Mouse (Mus musculus) adrenal gland, postnatal 4 days (tissue): ENCODE measurements around the gene Kcnj15. TPM values are rescaled to one million over a fixed set of nuclear protein-coding genes. Genes with fewer than 3 reads are reported as not detected.

Experiments
- DNase-seq, 2 experiments: peaks; one replicate each; pipeline ENCODE4 v3.0.0; 2021 to 2022; ENCODE audit warnings: low spot score in 2 of 2, mixed read lengths in 2 of 2
- long read RNA-seq, 2 experiments: library from polyadenylated mRNA; stranded (forward); transcript quantifications; one replicate each; pipeline ENCODE4 v2.0.0; 2021
- total RNA-seq, 2 experiments: library from RNA; stranded (reverse); gene quantifications; 2 replicates each; pipeline ENCODE4 v1.2.3; 2021

The Kcnj15 gene
- 1 to 10 TPM in 1 of 2 experiments, under 1 TPM in 1; 0.73 to 9.8 TPM for total RNA-seq
- long read RNA-seq, experiment 1, result 0 reads
- long read RNA-seq, experiment 2, partial matches to known transcripts, result 0 of 5 reads
- long read RNA-seq, experiment 2, other reads (novel, unspliced or antisense), result 5 of 5 reads

DNA sequence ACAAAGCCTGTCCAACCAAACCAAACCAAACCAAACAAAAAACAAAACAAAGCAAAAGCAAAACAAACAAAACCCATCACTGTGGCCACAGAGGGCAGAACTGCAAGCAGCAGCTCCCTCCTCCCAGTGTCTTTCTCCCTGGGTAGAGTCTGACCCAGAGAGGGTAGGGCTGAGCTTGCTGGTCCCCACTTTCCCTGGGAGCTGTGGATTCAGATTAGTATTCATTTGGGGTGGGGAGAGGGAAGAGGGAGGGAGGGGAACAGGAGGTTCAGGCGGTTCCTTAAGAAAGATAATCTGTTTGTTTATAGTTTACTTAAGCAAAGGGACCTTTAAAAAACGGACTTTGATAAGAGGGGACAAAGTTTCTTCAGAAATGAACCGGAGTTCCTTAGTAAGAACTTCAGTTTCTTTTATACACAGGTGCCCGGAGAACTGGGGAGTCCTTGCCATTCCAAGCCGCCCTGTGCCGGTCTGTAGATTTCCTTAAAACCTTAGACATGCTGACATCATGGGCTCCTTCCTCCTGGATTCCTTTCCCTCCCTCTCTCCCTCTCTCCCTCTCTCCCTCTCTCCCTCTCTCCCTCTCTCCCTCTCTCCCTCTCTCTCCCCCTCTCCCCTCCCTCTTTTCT, at the start of gene Kcnj15:
TSS of gene Kcnj15 (plus strand) at position 293 of the 629 bp plus-strand sequence.
- no peak for DNase-seq

DNA sequence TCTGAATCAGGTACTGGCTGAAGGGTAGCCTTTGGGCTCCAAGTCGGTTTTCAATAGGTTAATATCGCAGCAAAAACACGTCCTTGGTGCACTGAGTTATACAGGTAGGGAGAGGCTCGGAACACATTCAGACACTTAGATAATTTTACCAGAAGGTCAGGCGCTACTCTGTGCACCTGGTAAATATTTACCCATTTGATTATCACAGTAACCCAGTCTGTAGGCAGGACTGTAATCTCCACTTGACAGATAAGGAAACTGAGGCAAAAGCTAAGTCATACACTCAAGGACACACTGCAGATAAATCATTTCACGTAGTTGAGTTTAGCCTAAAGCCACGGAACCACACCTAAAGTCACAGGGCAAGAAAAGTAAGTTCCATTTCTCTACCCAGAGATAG, 49.1 kb upstream of the Kcnj15 start:
- DNase-seq, result no peak

DNA sequence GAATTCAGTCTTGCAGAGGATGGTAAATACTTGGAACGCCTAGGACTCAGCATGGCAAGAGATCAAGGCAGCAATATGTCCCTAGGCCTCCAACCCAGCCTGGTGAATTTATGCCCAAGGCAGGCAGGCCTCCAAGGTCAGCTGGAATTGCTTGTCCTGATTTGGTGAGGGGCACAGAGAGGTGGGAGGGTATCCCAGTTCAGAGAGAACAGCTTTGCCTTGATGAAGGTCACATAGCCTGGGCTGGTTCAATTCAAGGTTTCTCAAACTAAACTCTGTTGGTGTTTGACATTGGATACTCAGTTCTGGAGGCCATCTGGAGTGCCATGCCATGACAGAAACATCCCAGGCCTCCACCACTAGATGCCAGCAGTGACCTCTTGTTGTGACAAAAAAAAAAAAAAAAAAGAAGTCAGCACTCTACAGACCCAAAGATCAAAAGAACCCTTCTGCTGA, 48.3 kb upstream of the Kcnj15 start:
- DNase-seq, result peak in 1 of 2 experiments; percentile 12

DNA sequence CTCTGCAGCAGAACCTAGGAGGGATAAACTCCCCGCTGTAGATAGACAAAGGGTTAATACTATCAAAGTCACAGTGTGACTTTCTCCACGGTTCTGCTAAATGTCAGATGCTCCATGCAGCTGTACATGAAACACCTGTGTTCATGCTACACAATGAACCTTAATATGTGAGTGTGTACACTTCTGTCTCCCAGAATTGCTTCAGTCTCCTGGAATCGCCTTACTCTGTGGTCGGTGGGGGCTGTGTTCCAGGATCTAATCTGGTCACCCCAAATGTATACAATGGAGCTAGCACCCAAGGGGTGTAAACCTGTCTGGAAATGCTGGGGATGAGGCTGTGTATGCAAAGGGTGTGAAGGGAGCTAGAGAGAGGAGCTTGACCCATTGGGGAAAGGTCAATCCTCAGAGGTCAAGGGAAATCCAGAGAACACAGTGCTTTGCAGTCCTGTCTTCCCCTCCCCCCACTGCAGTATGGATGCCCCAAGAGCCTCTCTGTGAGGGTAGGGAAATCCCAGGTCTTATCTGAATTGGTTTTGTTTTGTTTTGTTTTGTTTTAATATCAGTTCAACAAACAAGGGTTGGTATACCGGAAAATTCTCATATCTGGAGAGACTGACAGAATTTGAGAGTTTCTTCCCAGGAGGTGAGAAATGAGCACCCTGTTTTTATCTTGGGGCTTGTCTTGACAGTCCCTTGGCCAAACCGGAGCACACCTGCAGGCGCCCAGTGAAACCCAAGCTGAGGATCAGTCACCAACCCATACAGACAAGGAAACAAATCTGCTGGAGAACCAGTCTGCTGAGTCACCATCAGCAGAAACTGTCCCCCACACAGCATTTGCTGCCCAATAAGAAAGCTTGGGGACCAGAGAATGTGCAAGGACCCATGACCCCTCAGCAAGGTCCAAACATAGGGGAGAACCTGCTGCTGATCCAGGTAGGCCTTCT, 42.8 kb upstream of the Kcnj15 start:
- DNase-seq, result no peak

DNA sequence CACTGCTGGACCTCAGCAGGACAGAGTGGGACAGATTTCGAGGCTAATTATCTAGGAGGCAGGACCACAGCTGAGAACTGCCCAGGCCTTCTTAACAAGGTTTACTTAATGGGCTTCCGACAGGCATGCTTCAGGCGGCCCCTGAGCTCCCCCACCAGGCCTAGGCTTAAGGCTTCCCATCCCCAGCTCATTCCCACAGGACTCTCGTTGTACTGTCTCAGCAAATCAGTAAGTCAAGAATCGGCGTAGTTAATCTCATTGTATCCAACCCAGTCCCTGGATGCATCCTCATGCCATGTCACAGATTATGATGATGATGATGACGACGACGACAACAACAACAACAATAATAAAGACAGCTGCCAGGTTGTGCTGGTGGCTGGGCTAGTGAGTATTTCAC, 41.6 kb upstream of the Kcnj15 start:
- DNase-seq, result no peak

DNA sequence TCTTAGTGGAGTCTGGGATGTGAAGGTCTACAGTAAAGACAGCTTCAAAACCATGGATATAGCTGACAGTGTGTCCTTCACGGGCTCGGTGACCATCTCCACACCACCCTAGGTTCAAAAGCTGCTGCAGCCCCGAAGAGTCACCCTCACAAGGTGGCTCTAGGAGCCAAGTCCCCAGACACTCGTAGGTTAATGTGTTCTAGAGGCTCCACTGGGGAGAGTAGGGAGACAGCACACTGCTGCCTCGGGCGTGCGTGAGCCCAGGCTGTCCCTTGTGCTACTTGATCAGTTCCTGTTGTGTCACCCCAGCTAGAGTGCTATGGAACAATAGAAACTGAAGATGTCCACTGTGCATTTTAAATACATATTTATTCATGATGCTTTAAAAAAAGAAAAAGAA, 41.0 kb upstream of the Kcnj15 start:
- DNase-seq, result no peak

DNA sequence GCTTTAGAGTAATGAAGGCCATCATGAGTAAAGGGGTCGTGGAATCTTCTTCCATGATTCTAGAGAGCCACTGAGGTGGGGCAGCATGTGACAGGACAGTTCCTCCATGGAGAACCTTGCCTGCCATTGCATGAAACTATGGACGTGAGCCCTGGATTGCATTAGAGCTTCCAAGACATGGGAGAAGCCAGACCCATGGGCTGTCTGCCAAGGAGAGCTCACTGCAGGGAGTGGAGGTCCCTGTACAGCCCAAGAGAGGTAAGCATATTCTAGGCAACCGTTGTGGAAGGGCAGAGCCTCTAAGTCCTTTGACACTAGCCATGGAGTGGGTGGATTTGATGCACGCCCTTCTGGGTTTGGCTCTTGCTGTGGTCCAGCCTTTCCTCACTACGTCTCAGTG, 40.5 kb upstream of the Kcnj15 start:
- DNase-seq, result no peak

DNA sequence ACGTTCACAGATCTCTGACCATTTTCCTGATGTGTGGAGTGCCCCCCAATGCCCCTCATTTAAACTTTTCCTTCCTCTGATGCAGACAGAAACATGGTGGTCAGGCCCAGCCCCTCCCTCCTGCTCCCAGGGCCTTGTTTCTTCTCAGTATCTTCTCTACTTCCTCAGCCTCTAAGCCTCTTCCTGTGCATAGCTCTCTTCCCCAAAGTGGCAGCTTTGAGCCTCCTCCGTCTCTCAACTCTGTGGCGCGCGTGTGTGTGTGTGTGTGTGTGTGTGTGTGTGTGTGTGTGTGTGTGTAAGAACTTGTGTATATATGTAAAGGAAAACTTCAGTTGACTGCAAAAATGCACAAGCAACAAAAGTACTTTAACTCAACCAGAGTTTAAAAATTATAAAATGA, 38.6 kb upstream of the Kcnj15 start:
- DNase-seq, result no peak

DNA sequence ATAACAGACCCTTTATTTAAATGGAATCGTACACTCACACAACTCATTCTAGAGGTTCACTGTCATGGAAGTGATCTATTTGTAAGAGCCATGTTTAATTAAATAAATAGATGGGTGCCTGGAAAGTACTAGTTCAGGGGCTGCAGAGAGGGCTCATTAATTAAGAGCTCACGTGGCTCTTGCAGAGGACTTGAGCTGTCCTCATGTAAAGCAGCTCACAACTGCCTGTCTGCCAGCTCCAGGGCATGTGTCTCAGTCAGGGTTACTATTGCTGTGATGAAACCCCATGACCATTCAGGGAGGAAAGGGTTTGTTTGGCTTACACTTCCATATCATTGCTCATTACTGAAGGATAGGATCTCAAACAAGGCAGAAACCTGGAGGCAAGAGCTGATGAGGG, 37.9 kb upstream of the Kcnj15 start:
- DNase-seq, result no peak

DNA sequence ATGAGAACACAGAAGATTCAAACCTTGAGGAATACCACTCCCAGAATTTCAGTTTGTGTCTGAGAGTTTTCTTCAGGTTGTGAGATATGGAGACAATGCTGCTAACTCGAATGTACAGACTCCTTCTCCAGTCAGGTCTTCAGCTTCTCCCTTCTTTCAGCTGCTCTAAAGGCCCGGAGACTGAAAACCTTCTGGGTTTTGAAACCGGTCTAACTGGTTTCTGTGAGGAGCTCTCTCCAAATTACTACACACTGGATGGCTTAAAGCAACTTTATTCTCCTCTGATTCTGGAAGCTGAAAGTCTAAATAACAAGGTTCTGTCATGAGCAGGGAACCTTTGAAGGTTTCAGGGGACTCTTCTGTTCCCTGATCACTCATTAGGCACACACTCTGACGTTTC, 36.3 kb upstream of the Kcnj15 start:
- DNase-seq, result no peak

DNA sequence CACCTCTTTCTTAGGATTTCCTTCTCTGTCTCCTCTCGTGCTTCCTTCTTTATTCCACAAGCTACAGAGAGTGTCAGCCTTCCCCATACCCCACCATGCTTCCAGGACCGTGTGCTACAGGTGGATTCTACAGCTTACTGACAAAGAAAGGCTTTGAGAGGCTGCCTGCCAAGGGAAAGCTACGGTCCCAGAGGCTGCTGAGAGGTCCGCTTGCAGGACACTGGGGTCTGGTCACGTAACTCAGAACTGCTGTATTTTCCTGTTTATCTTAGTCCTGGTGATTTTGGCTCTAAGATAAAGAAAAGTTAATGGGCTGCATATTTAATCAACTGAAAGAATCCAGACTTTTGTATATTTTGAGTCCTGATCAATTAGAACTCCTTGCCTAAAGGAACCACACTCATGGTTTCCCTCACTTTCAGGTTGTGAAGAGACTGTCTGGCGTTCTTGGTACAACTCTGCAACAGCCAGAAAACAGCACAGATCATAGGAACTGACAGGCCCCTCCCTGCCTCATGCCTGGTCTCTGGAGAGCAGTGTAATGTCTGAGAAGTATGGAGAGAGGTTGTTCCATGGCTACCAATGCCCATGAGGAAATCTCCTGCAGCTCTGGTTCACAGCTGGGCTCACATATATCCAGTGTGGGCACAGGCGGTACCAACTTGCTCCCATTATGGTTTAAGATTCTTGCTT, 35.2 kb upstream of the Kcnj15 start:
- no peak for DNase-seq

DNA sequence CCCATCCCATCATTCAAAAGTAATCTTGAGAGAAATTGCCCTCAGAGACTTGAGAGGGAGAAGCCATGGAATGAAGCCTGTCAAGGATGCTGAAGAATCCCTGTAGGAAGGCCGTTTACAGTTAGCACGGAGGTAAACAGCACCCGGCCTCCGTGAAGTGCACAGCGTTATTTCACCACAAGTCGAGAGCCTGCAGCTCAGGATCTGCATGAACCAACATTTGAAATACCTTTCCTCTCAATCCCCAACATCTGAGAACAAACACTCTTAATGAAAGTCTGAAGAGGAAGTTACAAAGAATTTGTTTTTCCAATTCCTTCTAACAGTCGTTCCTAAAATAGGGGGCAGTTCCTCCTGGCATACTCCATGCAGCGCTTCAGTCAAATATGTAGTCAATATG, 33.9 kb upstream of the Kcnj15 start:
- DNase-seq, result no peak

DNA sequence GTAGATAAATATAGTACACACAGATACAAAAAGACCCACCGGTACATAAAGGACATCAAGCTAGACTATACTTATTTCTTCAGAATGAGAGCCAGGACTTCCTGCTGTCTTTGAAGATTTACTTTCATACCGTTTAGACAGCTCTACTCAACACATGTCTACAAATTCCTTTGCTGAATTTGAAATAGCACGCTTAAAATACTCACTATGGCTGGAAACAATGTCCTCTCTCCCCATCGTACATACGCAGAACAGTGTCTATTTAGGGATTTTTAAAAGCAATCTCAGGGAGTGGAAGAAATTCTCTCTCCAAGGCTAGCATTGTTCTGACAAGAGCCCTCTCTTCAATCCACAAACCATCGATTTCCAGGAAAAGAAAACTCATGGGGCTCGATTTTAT, 32.1 kb upstream of the Kcnj15 start:
- DNase-seq, result no peak

DNA sequence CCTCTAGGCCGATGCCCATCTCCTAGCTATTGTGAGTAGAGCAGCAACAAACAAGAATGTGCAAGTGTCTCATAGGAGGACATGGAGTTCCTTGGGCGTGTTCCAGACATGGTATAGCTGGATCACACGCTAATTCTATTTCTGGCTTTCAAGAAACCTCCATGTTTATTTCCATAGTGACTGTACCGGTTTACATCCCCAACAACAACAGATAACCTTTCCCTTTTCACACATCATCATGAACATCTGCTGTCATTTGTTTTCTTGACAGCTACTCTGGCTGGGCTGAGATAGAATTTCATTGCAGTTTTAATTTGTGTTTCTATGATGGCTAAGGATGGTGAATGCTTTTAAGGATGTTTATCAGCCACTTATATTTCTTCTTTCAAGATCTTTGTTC, 25.6 kb upstream of the Kcnj15 start:
- no peak for DNase-seq

DNA sequence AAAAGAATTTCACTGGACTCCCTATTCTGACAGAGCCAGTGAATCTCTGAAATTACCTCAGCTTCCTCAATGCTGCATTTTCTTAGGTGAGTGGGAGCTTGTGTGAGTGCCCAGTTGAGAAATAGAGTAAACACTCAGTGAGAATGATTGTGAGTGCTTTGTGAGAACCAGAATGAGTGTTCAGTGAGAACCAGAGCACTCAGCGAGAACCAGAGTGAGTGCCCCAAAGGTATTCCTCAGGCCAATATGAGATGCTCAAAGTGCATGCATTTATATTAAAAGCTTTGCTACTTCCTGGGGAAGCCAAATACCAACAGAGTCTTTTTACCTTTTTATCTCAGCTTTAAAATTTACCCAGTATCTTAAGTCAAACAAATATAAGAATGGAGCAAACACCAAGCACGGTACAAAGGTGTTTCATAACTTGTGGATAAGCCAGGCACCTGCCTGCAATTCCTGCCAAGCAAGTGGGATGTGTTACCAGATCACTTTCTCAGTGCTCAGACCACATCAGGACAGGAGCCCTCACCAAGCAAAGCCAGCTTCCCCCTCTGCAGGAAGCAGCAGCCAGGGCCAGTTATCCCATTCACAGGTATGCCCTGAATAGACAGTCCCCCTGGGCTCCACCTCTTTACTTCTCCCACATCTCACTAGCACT, 22.3 kb upstream of the Kcnj15 start:
- DNase-seq, result no peak

DNA sequence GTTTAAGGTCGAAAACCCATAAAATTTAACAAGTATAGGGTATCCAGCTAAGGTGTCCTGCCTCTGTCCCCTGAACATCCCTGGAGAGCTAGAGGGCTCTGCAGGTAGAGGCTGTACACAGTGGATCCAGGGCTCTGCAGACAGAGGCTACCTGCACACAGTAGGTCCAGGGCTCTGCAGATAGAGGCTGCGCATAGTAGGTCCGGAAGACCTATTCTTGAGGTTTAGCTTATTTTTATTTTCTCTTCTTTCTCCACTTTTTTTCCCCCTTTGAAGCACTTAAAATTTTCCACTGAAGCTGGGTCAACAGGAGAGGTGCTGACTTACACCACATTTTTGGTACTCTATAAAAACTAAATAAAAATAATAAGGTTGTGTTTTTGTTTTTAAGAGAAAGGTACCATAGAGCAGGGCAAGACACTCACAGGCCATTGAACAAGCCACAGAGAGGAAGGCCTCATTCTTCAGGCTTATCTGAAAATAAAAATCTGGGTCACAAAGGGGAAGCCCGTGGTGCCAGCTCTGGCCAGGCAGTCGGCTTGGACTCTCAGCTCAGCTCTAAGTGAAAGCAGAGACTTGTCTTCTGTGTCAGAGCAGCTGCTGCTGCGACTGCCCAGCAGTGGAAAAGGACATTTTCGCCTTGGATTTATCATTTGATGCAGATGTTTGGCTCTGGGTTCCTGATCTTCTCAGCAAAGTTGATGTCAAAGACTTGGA, 18.0 kb upstream of the Kcnj15 start:
- DNase-seq, result no peak

DNA sequence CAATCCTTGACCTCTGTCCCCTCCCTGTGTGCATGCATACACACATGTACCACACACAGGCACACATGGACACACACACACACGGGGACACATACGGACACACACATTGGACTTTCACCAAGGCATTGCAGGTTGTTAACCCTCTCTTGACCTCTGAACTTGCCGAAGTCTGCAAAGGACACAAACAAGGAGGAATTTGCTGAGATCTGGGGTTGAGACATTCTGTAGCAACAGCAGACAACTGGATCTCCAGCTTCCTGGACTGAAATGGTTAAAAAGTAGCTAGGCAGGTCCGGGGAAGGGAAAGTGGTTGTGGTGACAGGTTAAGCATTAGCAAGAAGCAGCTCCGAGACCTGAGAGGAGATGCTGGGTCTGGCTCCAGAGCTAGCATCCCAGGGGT, 16.7 kb upstream of the Kcnj15 start:
- no peak for DNase-seq

DNA sequence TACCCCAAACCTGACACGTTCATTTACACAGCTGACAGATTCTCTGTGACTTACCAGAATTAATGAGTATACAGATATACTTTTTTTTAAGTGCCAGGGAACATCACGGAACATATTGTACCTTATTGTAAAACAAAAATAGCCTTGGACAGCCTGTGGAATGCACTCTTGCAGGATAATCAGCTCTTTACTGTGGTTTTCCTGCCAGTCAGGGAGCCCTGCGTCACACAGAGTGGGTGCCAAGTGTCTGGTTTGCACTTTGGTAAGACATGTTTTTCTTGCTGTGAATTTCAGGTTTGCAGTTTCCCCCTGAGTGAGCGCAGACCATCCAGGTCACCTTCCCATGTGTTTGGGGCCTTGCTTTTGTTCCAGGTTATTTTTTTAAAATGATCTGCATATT, 15.8 kb upstream of the Kcnj15 start:
- DNase-seq, result no peak

DNA sequence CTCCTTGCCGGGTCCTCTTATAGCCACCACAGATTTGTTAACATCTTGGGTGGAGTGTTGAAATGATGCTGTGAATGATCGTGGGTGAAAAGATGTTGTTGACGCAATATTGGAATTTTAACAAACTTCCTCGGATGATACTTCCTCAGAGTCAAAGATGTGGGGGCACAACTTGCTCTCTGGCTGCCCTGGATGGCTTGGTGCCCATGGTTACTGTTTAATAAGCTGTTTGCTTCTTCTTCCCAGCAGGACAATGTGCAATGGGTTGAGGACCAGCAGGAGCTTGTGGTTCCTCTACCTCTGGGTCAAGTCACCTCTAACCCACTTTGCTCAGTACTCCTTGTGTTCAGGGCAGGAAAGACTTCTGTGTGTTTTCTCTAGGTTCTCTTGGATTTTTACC, 15.2 kb upstream of the Kcnj15 start:
- DNase-seq, result no peak

DNA sequence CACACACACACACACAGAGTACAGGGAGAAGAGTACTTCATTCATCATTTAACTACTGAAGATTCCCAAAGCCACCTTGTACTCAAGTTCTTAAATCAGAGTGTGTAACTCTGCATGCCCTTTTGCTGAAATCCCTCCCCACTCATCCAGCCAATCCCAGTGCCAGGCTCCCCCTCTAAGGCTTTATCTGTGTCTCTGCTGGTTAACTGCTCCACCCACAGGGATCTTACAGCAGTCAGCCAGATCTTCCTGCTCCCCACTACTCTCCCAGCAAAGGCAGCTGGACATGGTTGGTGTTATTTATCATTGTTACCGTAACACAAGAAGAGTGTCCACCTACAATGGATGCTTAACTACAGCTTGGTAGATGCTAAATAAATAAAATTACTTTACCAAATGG, 14.0 kb upstream of the Kcnj15 start:
- DNase-seq, result no peak
